Mouse (Mus musculus) midbrain, embryonic 11.5 days (tissue): ENCODE data around the gene Pax2. TPM values are rescaled to one million over a fixed set of nuclear protein-coding genes. Genes with fewer than 3 reads are reported as not detected.

ENCODE experiments used
- ATAC-seq: fragments of 200-750 bp; cut with Nextera tagmentation; 2 replicates; pipeline ENCODE4 v1.8.0; 2017; ENCODE audit warnings: moderate TSS enrichment, moderate library complexity; ENCODE audit not compliant: low FRiP score
- DNase-seq: peaks from one replicate; pipeline ENCODE4 v3.0.0; 2015; ENCODE audit warnings: low spot score; ENCODE audit errors: missing footprints
- H3K27ac ChIP-seq: fragments of 300-500 bp; sonication (generic); 2 replicates; pipeline ENCODE4 v1.5.1; 2014; ENCODE audit warnings: low read depth, low read length
- H3K27me3 ChIP-seq: fragments of 300-500 bp; sonication (generic); 2 replicates; pipeline ENCODE4 v1.6.1; 2014; ENCODE audit warnings: mild to moderate bottlenecking, low read length, moderate library complexity, mixed read lengths; ENCODE audit not compliant: control insufficient read depth, insufficient read depth
- H3K36me3 ChIP-seq: fragments of 300-500 bp; sonication (generic); 2 replicates; pipeline ENCODE4 v1.6.1; 2014; ENCODE audit warnings: mild to moderate bottlenecking, low read length, moderate library complexity, mixed read lengths; ENCODE audit not compliant: control insufficient read depth, insufficient read depth
- H3K4me1 ChIP-seq: fragments of 300-500 bp; sonication (generic); 2 replicates; pipeline ENCODE4 v1.6.1; 2014; ENCODE audit warnings: low read length; ENCODE audit not compliant: control insufficient read depth, insufficient read depth
- H3K4me2 ChIP-seq: fragments of 300-500 bp; sonication (generic); 2 replicates; pipeline ENCODE4 v1.6.1; 2014; ENCODE audit warnings: mild to moderate bottlenecking, moderate library complexity
- H3K4me3 ChIP-seq: fragments of 300-500 bp; sonication (generic); 2 replicates; pipeline ENCODE4 v1.5.1; 2014; ENCODE audit warnings: low read depth, low read length
- H3K9ac ChIP-seq: fragments of 300-500 bp; sonication (generic); 2 replicates; pipeline ENCODE4 v1.6.1; 2014; ENCODE audit warnings: low read length
- H3K9me3 ChIP-seq: fragments of 300-500 bp; sonication (generic); 2 replicates; pipeline ENCODE4 v1.6.1; 2016; ENCODE audit warnings: low read length; ENCODE audit not compliant: control insufficient read depth
- WGBS: fragments of 180-500 bp; shearing (Covaris S2); extraction: QIAGEN DNeasy Blood & Tissue Kit; methylation state at CpG from one replicate; pipeline ENCODE4 v1.1.7; 2014; 5-methylcytosine and 5-hydroxymethylcytosine counted together
- polyA plus RNA-seq: library from polyadenylated mRNA; unstranded; fragments of >200 nt; fragmentation: Nextera tagmentation; extraction: Ambion mirVana; gene quantifications from 2 replicates; pipeline ENCODE4 v1.2.1, GENCODE M21; 2014

The Pax2 gene
- polyA plus RNA-seq, 1 experiment from 2014 or later, result 0.34 TPM

- H3K27ac ChIP-seq, result no peak overlapping the region
- no peak overlapping the region for H3K4me3 ChIP-seq
- WGBS, result 0% methylated on average over 21 of the region's 21 CpGs
- ATAC-seq (no peak), DNase-seq (peak; percentile 86)
- H3K36me3 ChIP-seq, result no peaks in the 10 kb centered on the region
- no peaks in the 10 kb centered on the region for H3K9me3 ChIP-seq
- H3K27me3 ChIP-seq, result peaks cover 79% of the 10 kb centered on the region
- no peaks in the 10 kb centered on the region for H3K4me1 ChIP-seq
- H3K9ac ChIP-seq, result no peak overlapping the region
- peak overlapping the region; percentile 36; the same call in 1 of the 2 replicates for H3K4me2 ChIP-seq
These were observed 21.7 kb upstream of the Pax2 start for GRCm38 (mm10) chr19:44734116-44734515.

DNA sequence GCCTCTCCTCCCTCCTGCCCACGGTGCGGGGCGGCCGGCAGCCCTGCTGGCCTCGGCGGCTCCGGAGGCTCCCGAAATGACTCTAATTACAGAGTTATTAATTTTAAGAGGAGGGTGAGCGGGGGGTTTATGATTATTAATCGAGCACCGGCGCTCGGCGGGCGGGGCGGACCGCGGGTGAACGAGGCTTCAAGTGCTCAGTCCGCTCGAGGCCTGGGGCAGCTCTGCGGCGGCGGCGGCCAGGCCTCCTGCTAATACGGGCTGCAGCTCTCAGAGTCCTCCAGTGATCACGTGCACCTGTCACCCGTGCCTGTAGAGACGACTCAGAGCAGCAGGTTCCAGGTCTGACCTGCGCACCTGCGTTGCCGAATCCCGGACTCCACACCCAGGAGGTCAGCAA lies 21.2 kb upstream of the Pax2 start:
- no peaks in the 10 kb centered on the region for H3K36me3 ChIP-seq
- 0 out of 2 replicates have a peak, but pooled peaks cover 3% of the 10 kb centered on the region for H3K9me3 ChIP-seq
- H3K4me2 ChIP-seq, result peak overlapping the region; percentile 36
- no peaks in the 10 kb centered on the region for H3K4me1 ChIP-seq
- ATAC-seq (no peak), DNase-seq (peak; percentile 95)
- peaks cover 84% of the 10 kb centered on the region for H3K27me3 ChIP-seq
- no peak overlapping the region for H3K9ac ChIP-seq
- 3% methylated on average over 33 of the region's 33 CpGs for WGBS
- peak overlapping the region; percentile 18; the same call in 1 of the 2 replicates for H3K4me3 ChIP-seq
- H3K27ac ChIP-seq, result no peak overlapping the region

DNA sequence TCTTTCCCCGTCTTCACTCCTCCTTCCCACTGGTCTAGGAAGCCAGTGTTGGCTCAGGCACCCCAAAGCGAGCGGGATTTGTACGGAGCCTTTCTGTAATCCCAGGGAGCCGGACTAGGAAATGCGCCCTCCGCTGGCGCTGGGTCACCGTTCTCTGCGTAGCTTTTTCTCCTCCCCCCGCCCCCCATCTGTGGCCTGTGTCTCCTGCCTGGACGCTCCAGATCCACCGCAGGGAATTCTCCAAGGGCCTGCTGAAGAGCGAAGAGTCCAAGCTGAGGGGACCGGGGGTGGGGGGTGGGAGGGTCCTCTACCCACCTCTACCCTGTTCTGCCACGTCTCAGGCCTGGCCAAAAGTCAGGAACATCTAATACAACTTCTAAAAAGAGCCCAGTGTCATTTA lies 15.5 kb upstream of the Pax2 start:
- no peak overlapping the region for H3K27ac ChIP-seq

GRCm38 (mm10) chr19:44741091-44741763 lies 14.6 kb upstream of the Pax2 start:
- H3K4me3 ChIP-seq, result peak overlapping the region; percentile 11; the same call in 1 of the 2 replicates
- peaks cover 97% of the 10 kb centered on the region for H3K27me3 ChIP-seq
- H3K27ac ChIP-seq, result no peak overlapping the region
- H3K36me3 ChIP-seq, result no peaks in the 10 kb centered on the region
- H3K9me3 ChIP-seq, result 0 out of 2 replicates have a peak, but pooled peaks cover 3% of the 10 kb centered on the region
- under 1% methylated on average over 48 of the region's 48 CpGs for WGBS
- DNase-seq, result peak; percentile 97
- peak overlapping the region; percentile 28 for H3K4me2 ChIP-seq
- no peak for ATAC-seq
- peak overlapping the region; percentile 18; the same call in 1 of the 2 replicates for H3K9ac ChIP-seq
- peaks cover 12% of the 10 kb centered on the region for H3K4me1 ChIP-seq

More for the DNA sequence above, 15.5 kb upstream of the Pax2 start:
- ATAC-seq (no peak), DNase-seq (peak; percentile 93)
- Histone ChIP-seq H3K9me3 (0 out of 2 replicates have a peak, but pooled peaks cover 3% of the 10 kb centered on the region), H3K4me1 (peaks cover 12% of the 10 kb centered on the region), H3K27me3 (peaks cover 97% of the 10 kb centered on the region), H3K36me3 (no peaks in the 10 kb centered on the region), H3K4me3 (no peak overlapping the region), H3K4me2 (no peak overlapping the region), H3K9ac (no peak overlapping the region)
- WGBS, result 0% methylated on average over 15 of the region's 16 CpGs

- Histone ChIP-seq H3K9ac (peak overlapping the region; percentile 18; the same call in 1 of the 2 replicates), H3K4me2 (peak overlapping the region; percentile 28), H3K4me1 (peaks cover 12% of the 10 kb centered on the region), H3K27me3 (peaks cover 97% of the 10 kb centered on the region), H3K36me3 (no peaks in the 10 kb centered on the region), H3K27ac (no peak overlapping the region), H3K4me3 (peak overlapping the region; percentile 11; the same call in 1 of the 2 replicates), H3K9me3 (0 out of 2 replicates have a peak, but pooled peaks cover 3% of the 10 kb centered on the region)
- ATAC-seq (no peak), DNase-seq (no peak)
- under 1% methylated on average over 13 of the region's 13 CpGs for WGBS
These were observed 14.1 kb upstream of the Pax2 start for GRCm38 (mm10) chr19:44741764-44742127.

DNA sequence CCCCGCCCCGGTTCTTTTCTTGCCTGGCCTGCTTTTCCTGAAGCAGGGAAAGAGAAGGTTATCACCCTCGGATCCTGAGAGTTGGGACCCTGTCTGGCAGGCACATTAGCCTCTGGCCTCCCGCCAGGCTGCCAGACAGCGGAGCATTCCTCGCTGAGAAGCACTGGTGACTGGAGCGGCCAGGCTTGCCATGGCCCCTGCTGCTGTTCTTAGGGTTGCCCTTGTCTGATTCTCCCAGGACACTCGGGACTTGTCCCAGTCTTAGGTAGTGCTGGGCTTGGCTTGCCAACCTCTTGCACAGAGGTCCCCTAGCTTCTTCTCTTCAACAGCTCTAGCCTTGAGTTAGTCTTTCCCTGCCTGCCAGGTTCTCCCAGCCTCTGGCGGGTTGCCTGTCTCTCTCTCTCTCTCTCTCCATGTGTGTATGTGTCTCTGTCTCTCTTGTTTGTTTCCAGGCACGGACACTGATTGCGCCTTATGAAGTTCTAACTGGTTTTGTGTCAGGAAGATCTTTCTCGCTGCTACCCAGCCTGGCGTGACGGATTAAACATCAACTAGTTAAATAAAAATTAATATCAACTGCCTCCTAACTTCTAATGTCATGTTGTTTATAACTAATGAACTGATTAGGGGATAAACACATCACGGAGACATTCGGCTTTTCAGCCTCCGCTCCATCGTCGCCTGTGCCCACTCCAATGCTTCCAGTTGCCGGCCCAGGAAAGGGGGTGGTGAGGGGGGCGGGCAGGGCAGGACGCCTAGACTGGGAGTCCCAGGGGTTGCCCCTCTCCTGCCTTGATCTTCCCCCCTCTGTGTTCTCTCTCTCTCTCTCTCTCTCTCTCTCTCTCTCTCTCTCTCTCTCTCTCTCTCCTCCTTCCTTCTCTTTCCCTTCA lies 13.5 kb upstream of the Pax2 start:
- ATAC-seq, result no peak
- H3K4me3 ChIP-seq, result no peak overlapping the region
- under 1% methylated on average over 22 of the region's 22 CpGs for WGBS
- peak overlapping the region; percentile 14; the same call in 1 of the 2 replicates for H3K4me2 ChIP-seq
- peaks cover 12% of the 10 kb centered on the region for H3K4me1 ChIP-seq
- H3K27me3 ChIP-seq, result peaks cover 98% of the 10 kb centered on the region
- H3K36me3 ChIP-seq, result no peaks in the 10 kb centered on the region
- H3K27ac ChIP-seq, result no peak overlapping the region
- H3K9me3 ChIP-seq, result 0 out of 2 replicates have a peak, but pooled peaks cover 3% of the 10 kb centered on the region
- H3K9ac ChIP-seq, result no peak overlapping the region
- DNase-seq, result peak; percentile 96

GRCm38 (mm10) chr19:44743021-44743415 lies 12.8 kb upstream of the Pax2 start:
- H3K9me3 ChIP-seq, result 0 out of 2 replicates have a peak, but pooled peaks cover 3% of the 10 kb centered on the region
- H3K4me2 ChIP-seq, result no peak overlapping the region
- no peaks in the 10 kb centered on the region for H3K36me3 ChIP-seq
- H3K9ac ChIP-seq, result no peak overlapping the region
- no peak overlapping the region for H3K27ac ChIP-seq
- 3% methylated on average over 2 of the region's 2 CpGs for WGBS
- no peak overlapping the region for H3K4me3 ChIP-seq
- ATAC-seq (no peak), DNase-seq (no peak)
- H3K4me1 ChIP-seq, result peaks cover 12% of the 10 kb centered on the region
- peaks cover 99% of the 10 kb centered on the region for H3K27me3 ChIP-seq

DNA sequence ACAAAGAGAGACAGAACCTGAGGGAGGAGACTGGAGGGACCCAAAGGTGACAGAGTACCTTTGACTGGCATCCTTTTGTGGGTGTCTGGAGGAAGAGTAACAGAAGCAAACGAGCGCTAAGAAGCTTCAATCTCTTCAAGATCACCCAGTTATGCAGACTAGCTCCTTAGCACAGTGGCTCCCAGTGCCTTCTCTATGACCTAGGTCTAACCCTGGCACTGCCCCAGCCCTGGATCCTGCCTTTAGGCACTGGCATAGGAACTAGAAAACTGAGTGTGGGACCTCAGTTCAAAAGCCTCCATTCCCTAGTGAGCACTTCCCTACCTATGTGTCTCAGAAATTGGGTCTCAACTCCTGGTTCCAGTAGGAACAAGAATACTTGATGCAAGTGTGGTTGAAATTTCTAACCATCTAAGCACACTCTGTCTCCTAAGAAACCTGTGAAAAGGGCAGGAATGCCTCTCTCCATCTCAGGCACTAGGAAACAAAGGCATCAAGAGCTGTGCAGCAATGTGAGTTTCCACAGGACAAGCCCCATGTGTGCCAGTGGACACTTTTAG lies 11.8 kb upstream of the Pax2 start:
- Histone ChIP-seq H3K9me3 (0 out of 2 replicates have a peak, but pooled peaks cover 3% of the 10 kb centered on the region), H3K9ac (no peak overlapping the region), H3K4me3 (no peak overlapping the region), H3K27ac (no peak overlapping the region), H3K27me3 (peaks cover 99% of the 10 kb centered on the region), H3K36me3 (no peaks in the 10 kb centered on the region), H3K4me2 (no peak overlapping the region), H3K4me1 (peaks cover 12% of the 10 kb centered on the region)
- peak; percentile 93 for DNase-seq
- WGBS, result 6% methylated on average over 2 of the region's 2 CpGs
- ATAC-seq, result no peak
